Mouse (Mus musculus): ENCODE results near the gene Obox3. TPM values are rescaled to one million over a fixed set of nuclear protein-coding genes. Genes with fewer than 3 reads are reported as not detected.
"Not testable (repeated sequence)": the region's sequence is repeated elsewhere in the genome, so short reads cannot be mapped to it uniquely, and the experiment has no call there.

Obox3 gene
- total RNA-seq (2021), result not detected

- DNase-seq (ENCODE audit: extremely low spot score in 1 of 2, low spot score in 1 of 2), result not testable (repeated sequence)
These were observed at the start of gene Obox3 for GRCm38 (mm10) chr7:15639802-15640201. Obox3 (minus strand) TSS chr7:15639902.

- DNase-seq (ENCODE audit: extremely low spot score in 1 of 2, low spot score in 1 of 2), result not testable (repeated sequence)
These were observed 130.3 kb downstream of the Obox3 start for GRCm38 (mm10) chr7:15509411-15509810.

Other genes starting within 250 kb of the Obox3 start
- not detected for gene Obox5, start 110.2 kb upstream of the Obox3 start, total RNA-seq (2021)
- gene Obox6, start 199.8 kb upstream of the Obox3 start, total RNA-seq (2021), result not detected
- not detected for gene Crx, start 240.1 kb upstream of the Obox3 start, total RNA-seq (2021)
- gene Crxos, start 242.7 kb upstream of the Obox3 start, total RNA-seq (2021), result not detected